Mouse (Mus musculus) layer of hippocampus, adult 2 months (tissue): Measurements from ENCODE around the gene Plekhm3. TPM values are rescaled to one million over a fixed set of nuclear protein-coding genes. Genes with fewer than 3 reads are reported as not detected.

ENCODE experiments used
- DNase-seq, 2 experiments: peaks; one replicate each; pipeline ENCODE4 v3.0.0; 2022; ENCODE audit warnings: low spot score in 2 of 2
- H3K27ac ChIP-seq: fragments of 200-600 bp; 2 replicates; pipeline ENCODE4 v1.8.1; 2022
- H3K4me3 ChIP-seq: fragments of 200-600 bp; 2 replicates; pipeline ENCODE4 v1.8.1; 2022; ENCODE audit warnings: mild to moderate bottlenecking
- CTCF ChIP-seq: fragments of 200-600 bp; conservative IDR thresholded peaks from 2 replicates; pipeline ENCODE4 v1.8.1; 2022; ENCODE audit warnings: antibody characterized with exemption, mild to moderate bottlenecking, moderate library complexity
- total RNA-seq, 2 experiments: library from RNA; stranded (reverse); gene quantifications; 2 replicates each; pipeline ENCODE4 v1.2.3; 2021

Gene Plekhm3
- total RNA-seq, 2 experiments from 2014 or later, result 35.6 to 36.0 TPM

DNA sequence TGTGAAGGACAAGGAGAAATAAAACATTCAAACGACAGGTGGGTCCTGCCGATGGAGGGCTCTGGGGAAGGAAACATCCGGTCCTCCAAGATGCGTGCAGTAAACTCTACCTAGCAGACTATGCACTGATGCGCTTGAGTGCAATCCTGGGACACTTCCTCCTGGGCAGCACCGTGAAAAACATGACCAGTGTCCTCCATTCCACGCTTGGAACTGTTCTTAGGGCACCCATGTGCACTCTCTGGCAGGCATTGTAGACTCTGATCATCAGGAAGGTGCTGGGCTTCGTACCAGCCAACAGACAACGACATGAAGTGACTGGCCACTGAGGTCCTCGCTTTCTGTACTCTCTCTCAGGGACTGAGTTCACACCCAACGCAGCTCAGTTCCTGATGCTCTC is 162.5 kb downstream of the Plekhm3 start:
- H3K27ac ChIP-seq, result no peak overlapping the region
- no peak for DNase-seq
- TF ChIP-seq CTCF, result no peak
- H3K4me3 ChIP-seq, result no peak overlapping the region

DNA sequence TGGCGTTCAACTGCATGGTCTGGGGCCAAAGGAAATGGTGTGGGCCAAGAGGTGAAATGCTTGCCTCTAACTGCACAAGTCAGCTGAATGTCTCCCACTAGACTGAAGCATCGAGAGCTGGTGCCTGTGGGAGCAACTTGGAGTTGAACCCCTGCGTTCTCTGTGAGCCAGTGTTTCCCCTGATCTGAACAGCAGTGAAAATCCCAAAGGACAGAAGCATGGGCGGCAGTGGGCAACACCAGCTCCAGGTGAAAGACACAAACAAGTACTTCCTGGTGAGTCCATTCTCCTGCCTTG is 163.4 kb downstream of the Plekhm3 start:
- no peak for TF ChIP-seq CTCF
- H3K4me3 ChIP-seq, result no peak overlapping the region
- peak overlapping the region; percentile 69; the same call in 1 of the 2 replicates for H3K27ac ChIP-seq
- no peak for DNase-seq

DNA sequence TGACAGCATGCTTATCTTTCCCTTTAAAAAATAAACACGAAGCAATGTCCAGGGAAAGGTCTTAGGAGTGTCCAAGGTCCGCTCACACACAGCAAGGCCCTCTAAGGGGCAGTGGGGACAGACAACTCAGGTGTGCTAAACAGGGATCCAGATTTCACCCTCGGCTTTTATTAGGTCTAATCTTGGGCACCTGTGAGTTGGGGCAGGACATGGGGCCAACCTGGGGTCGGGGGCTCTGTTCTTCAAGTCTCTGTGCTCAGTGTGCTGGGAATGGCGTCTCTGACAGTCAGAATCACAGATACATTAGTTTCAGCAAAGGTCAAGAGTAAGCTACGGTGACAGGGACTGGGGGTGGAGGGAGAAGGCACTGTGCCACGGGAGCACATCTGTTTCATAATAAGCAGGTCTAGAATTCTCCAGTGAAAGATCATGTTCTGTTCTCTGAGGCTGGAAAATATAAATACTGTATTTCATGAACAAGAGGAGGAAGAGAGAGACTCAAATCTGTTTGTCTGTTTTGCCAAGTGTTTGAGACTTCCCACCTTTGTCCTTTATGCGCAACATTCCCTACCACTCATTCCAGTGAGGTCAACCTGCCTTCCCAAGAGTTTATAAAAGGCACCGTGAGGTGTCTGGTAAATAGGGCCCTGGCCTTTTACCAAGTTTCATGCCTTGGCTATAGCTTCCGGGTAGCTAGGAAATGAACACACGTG is 163.9 kb downstream of the Plekhm3 start:
- no peak for DNase-seq
- Histone ChIP-seq H3K27ac (peak overlapping the region; percentile 69), H3K4me3 (no peak overlapping the region)
- no peak for TF ChIP-seq CTCF

DNA sequence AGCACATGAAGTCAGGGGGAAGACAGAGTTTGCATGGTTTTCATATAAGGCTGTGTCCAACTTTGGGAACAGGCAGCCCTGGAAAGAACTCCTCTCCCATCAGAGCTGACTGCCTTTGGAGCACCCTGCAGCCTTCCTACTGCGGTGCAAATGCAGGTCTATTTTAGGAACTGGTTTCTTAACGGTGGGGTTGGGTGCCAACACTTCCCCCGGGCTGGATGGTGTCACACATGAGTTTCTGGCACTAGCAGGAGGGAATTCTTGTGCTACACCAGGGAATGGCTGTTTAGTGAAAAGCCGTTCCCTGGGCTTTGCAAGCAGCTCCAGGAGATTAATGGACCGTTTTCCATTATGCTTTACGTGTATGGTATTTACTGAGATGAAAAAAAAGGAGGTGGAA is 164.8 kb downstream of the Plekhm3 start:
- DNase-seq, result peak; percentile 68 to 75
- peak overlapping the region; percentile 69 for H3K27ac ChIP-seq
- TF ChIP-seq CTCF, result no peak
- H3K4me3 ChIP-seq, result no peak overlapping the region

- DNase-seq, result peak in 1 of 2 experiments; percentile 23
- Histone ChIP-seq H3K4me3 (no peak overlapping the region), H3K27ac (peak overlapping the region; percentile 69)
- no peak for TF ChIP-seq CTCF
Observed at GRCm38 (mm10) chr1:64790806-64791790, 165.5 kb downstream of the Plekhm3 start.

DNA sequence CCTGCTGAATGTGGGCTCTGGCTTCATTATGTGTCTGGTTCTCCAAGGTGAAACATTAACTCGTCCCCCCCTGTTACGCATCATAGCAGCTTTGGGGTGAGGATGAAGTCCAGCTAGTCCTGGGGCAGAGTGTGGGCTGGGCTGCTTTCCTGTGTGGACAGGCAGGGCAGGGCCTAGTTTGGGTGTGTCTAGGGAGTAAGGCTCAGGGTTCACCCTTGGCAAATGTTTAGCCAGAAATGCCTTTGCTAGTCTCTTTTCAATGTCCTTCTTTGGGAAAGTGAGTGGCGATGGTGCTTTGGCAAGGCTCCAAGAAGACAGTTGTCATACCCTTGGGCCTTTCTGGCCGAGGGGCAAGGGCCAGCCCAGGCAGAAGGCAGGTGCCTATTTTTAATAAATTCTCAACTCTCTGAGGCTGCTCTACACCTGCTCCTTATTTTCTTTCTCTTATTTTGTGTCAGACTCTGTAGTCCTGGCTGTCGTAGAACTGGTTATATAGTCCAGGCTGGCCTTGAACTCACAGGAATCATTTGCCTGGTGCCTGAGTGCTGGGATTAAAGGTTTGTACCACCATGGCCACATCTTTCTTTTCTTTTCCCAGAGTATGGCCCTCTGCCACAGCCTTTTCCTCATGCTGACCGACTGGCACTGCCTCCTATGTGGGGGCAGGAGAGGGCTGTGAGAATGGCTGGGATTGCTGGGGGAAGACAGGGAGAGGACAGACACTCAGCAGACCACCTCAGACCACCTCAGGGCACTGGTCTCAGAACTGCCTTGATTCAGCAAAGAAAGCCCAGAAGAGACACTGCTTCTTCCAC is 168.7 kb downstream of the Plekhm3 start:
- TF ChIP-seq CTCF, result no peak
- Histone ChIP-seq H3K4me3 (no peak overlapping the region), H3K27ac (no peak overlapping the region)
- no peak for DNase-seq

DNA sequence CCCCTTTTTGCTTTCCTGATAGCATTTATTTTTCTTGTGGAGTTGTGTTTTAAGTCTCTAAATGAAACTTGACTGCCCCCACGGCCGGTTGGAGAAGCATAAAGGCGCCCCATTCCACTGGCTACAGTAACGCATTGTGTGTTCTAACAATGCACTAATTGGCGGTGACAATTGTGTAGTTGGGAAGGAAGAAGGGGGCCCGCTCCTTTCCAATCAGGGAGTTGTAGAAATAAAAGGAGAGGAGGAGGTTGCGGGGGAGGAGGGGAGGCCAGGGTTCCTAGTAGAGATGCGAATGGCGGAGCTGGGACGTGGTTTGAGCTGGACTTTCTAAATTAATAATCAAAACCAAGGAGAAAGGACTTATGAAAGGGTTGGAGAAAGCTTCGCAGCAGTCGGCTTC is 176.8 kb downstream of the Plekhm3 start:
- TF ChIP-seq CTCF, result no peak
- H3K27ac ChIP-seq, result no peak overlapping the region; the same call in 1 of the 2 replicates
- peak overlapping the region; percentile 13; the same call in 1 of the 2 replicates for H3K4me3 ChIP-seq
- DNase-seq, result no peak

- DNase-seq, result no peak
- H3K4me3 ChIP-seq, result peak overlapping the region; percentile 13; the same call in 1 of the 2 replicates
- no peak for TF ChIP-seq CTCF
- no peak overlapping the region for H3K27ac ChIP-seq
Observed at GRCm38 (mm10) chr1:64779415-64779814, 177.2 kb downstream of the Plekhm3 start.

- H3K4me3 ChIP-seq, result no peak overlapping the region
- DNase-seq, result no peak
- TF ChIP-seq CTCF, result no peak
- H3K27ac ChIP-seq, result no peak overlapping the region
Observed at GRCm38 (mm10) chr1:64773305-64773704, 183.3 kb downstream of the Plekhm3 start.

DNA sequence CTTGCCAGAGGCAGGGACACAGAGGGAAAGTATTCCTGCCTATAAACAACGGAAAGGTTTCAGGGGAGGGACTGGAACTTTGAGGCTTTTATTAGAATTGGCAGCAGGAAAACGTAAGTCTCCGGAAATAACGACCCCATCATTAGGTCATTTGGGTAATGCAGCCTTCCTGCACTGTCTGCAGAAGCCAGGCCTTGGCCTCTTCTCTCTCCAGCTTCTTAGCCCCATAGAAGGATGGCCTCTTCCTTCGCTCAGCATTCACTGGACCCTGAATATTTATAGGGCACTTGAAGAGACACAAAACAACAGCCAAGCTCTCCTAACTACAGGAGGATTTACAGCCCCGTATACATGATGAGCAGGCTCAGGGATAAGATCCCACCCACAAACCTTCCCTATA is 186.5 kb downstream of the Plekhm3 start:
- DNase-seq, result no peak
- Histone ChIP-seq H3K4me3 (no peak overlapping the region), H3K27ac (no peak overlapping the region)
- no peak for TF ChIP-seq CTCF

DNA sequence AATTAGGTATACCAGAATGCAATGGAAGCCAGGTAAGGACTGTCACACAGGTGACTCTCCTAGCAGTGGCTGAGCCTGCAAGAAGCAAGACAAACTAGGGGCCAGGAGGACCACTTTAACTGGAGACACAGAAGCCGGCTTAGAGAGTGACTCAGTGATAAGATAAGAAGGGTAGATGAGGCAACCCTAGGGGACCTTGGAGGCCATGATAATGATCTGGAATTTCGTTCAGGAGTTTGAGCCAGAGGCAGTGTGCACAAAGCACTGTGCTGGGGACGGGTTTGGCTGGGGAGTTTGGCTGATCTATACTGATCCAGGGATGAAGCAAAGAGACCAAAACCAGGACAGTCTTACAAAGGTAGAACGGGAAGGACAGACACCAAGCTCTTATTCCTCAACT is 195.0 kb downstream of the Plekhm3 start:
- H3K4me3 ChIP-seq, result no peak overlapping the region
- H3K27ac ChIP-seq, result no peak overlapping the region
- TF ChIP-seq CTCF, result no peak

GRCm38 (mm10) chr1:64757766-64758165 is 198.9 kb downstream of the Plekhm3 start:
- H3K4me3 ChIP-seq, result no peak overlapping the region
- H3K27ac ChIP-seq, result no peak overlapping the region
- TF ChIP-seq CTCF, result no peak
- DNase-seq, result no peak

More for the DNA sequence above, 195.0 kb downstream of the Plekhm3 start:
- DNase-seq, result no peak

DNA sequence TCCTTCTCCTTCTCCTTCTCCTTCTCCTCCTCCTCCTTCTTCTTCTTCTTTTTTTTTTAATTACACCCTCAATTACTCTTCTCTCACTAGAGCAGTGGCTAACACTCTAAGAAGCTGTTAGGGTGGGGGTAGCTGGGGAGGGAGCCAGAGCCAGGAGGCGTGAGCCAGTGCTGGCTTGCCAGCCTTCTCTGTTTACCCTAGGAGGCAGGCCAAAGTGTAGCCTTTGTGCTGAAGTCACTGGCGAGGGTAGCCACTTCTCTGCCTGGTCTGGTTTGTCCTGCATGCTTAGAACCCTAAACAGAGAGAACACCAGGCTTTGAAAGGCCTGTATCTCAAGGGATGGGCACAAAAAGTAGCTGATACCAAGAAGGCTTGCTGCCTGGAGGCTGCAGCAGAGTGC is 199.4 kb downstream of the Plekhm3 start:
- TF ChIP-seq CTCF, result no peak
- no peak for DNase-seq

More for the DNA sequence above, 199.4 kb downstream of the Plekhm3 start:
- no peak overlapping the region for H3K27ac ChIP-seq
- H3K4me3 ChIP-seq, result no peak overlapping the region
